In genomic region chr16:4684457-4684791, GRCm38 (mm10) we compare ENCODE assay signal across 8 mouse cellular contexts. TPM values are rescaled to one million over a fixed set of nuclear protein-coding genes. Genes with fewer than 3 reads are reported as not detected.
DNase-seq lines count a peak whose midpoint lies in the region; ATAC-seq and TF ChIP-seq lines count a peak whose summit lies in the region.

No protein-coding gene starts in this region.

- peaks cover 0 to 17% of the 10 kb centered on the region in 2 experiments; a peak in 2 of 4 replicates for H3K4me1 ChIP-seq in heart, embryonic 14.5 days (ENCODE audit: control insufficient read depth in 2 of 2, insufficient read depth in 2 of 2, low read length in 2 of 2)
- H3K4me1 ChIP-seq in G1E (ENCODE audit: insufficient read depth, low read depth, low read length): peaks cover 57% of the 10 kb centered on the region
- H3K4me1 ChIP-seq in forebrain, embryonic 16.5 days (replicated peaks; ENCODE audit: control insufficient read depth, insufficient read depth, low read length): peaks cover 15% of the 10 kb centered on the region
- peaks cover 20% of the 10 kb centered on the region; the same call in 1 of the 2 replicates for H3K4me1 ChIP-seq in liver, postnatal 0 days (ENCODE audit: insufficient read depth)

- H3K27me3 ChIP-seq in heart, embryonic 14.5 days (ENCODE audit: control insufficient read depth, insufficient read depth, low read length): no peaks in the 10 kb centered on the region
- no peaks in the 10 kb centered on the region for H3K27me3 ChIP-seq in G1E (ENCODE audit: insufficient read depth, low read length)
- no peaks in the 10 kb centered on the region for H3K27me3 ChIP-seq in forebrain, embryonic 16.5 days (replicated peaks; ENCODE audit: control insufficient read depth, insufficient read depth, low read length)
- H3K27me3 ChIP-seq in liver, postnatal 0 days (ENCODE audit: insufficient read depth, low read length): no peaks in the 10 kb centered on the region

- H3K9ac ChIP-seq in heart, embryonic 14.5 days (ENCODE audit: low read length): peak overlapping the region; percentile 96
- peak overlapping the region; percentile 96 for H3K9ac ChIP-seq in forebrain, embryonic 16.5 days (replicated peaks; ENCODE audit: low read depth, low read length)
- peak overlapping the region; percentile 86 for H3K9ac ChIP-seq in liver, postnatal 0 days (replicated peaks)

- H3K4me2 ChIP-seq in heart, embryonic 14.5 days (ENCODE audit: low read length): peak overlapping the region; percentile 97
- peak overlapping the region; percentile 95 for H3K4me2 ChIP-seq in forebrain, embryonic 16.5 days (ENCODE audit: low read length)
- H3K4me2 ChIP-seq in liver, postnatal 0 days (ENCODE audit: low read depth, low read length): peak overlapping the region; percentile 86

- TF ChIP-seq EP300 in liver, postnatal 0 days (IDR thresholded peaks at IDR 0.05; ENCODE audit: low read depth): no peak

- intact Hi-C loops in heart, postnatal 36 days (cut with DNase I): loop anchor here (5.0 kb wide), 1 partner anchor 178 kb away; no protein-coding TSS in a partner anchor

- TF ChIP-seq CTCF in G1E (IDR thresholded peaks at IDR 0.05; ENCODE audit: low read depth, low read length): no peak
- no peak for TF ChIP-seq CTCF in liver, postnatal 0 days (IDR thresholded peaks at IDR 0.05; ENCODE audit: low read depth)

- DNase-seq in heart, postnatal 36 days: no peak
- no peak for DNase-seq in G1E (ENCODE audit: low spot score)
- DNase-seq in liver, postnatal 0 days: no peak
- DNase-seq in spleen, adult 12 weeks (ENCODE audit: low spot score): no peak
- DNase-seq in gastrocnemius, postnatal 10 days: no peak

- peak overlapping the region in 1 of 2 experiments; percentile 86; a peak in 2 of 4 replicates for H3K27ac ChIP-seq in heart, embryonic 14.5 days (replicated peaks in 1 of 2; ENCODE audit: control insufficient read depth in 1 of 2, insufficient read depth in 1 of 2, low read depth in 2 of 2, low read length in 2 of 2)
- H3K27ac ChIP-seq in forebrain, embryonic 16.5 days (ENCODE audit: low read length): no peak overlapping the region
- H3K27ac ChIP-seq in liver, postnatal 0 days (ENCODE audit: low read depth): peak overlapping the region; percentile 91

- 2% methylated on average over 9 of the region's 9 CpGs for WGBS in heart, embryonic 14.5 days
- WGBS in forebrain, embryonic 16.5 days: 3% methylated on average over 9 of the region's 9 CpGs
- WGBS in liver, postnatal 0 days (ENCODE audit: insufficient replicate concordance): 1% methylated on average over 9 of the region's 9 CpGs

- no peak for ATAC-seq in heart, embryonic 14.5 days (ENCODE audit: insufficient number of reproducible peaks, insufficient read depth, low FRiP score, low read depth)
- ATAC-seq in G1E (ENCODE audit: extremely low read depth, insufficient number of reproducible peaks, low FRiP score, poor library complexity, severe bottlenecking): no peak
- ATAC-seq in forebrain, embryonic 16.5 days: no peak; the same call in 1 of the 2 replicates
- peak; percentile 51 for ATAC-seq in liver, postnatal 0 days
- no peak for ATAC-seq in inflammation-experienced regulatory T-cells, adult 6 months

- H3K4me3 ChIP-seq in heart, embryonic 14.5 days (ENCODE audit: control insufficient read depth in 1 of 2, insufficient read depth in 1 of 2, low read depth in 1 of 2, low read length in 2 of 2): peak overlapping the region; percentile 70 to 98
- peak overlapping the region; percentile 95 for H3K4me3 ChIP-seq in G1E (ENCODE audit: low read depth, low read length)
- H3K4me3 ChIP-seq in forebrain, embryonic 16.5 days (replicated peaks; ENCODE audit: low read length): peak overlapping the region; percentile 93
- H3K4me3 ChIP-seq in liver, postnatal 0 days (ENCODE audit: low read depth, low read length): peak overlapping the region; percentile 91

- peaks cover 27% of the 10 kb centered on the region for H3K36me3 ChIP-seq in heart, embryonic 14.5 days (ENCODE audit: control insufficient read depth, insufficient read depth, low read length)
- H3K36me3 ChIP-seq in G1E (replicated peaks): peaks cover 34% of the 10 kb centered on the region
- H3K36me3 ChIP-seq in forebrain, embryonic 16.5 days (ENCODE audit: control insufficient read depth, insufficient read depth): peaks cover 8% of the 10 kb centered on the region
- peaks cover 13% of the 10 kb centered on the region for H3K36me3 ChIP-seq in liver, postnatal 0 days (replicated peaks; ENCODE audit: insufficient read depth, low read length)

- no peaks in the 10 kb centered on the region for H3K9me3 ChIP-seq in heart, embryonic 14.5 days (ENCODE audit: control insufficient read depth, low read length)
- no peaks in the 10 kb centered on the region for H3K9me3 ChIP-seq in G1E (replicated peaks)
- H3K9me3 ChIP-seq in forebrain, embryonic 16.5 days (ENCODE audit: control insufficient read depth, low read length): no peaks in the 10 kb centered on the region
- H3K9me3 ChIP-seq in liver, postnatal 0 days (ENCODE audit: low read length): 0 out of 2 replicates have a peak, but pooled peaks cover 2% of the 10 kb centered on the region

RNA-seq across cellular contexts. Expression of gene Coro7, which starts 4.8 kb away (rescaled TPM):
- polyA plus RNA-seq in heart, embryonic 14.5 days (2014; fragmentation: Nextera tagmentation; extraction: Ambion mirVana): 11.9 TPM in 2 replicates
- 10 to 100 TPM; 13.0 to 13.7 TPM for total RNA-seq in heart, postnatal 36 days (2021)
- total RNA-seq in G1E (2014; fragmentation: Nextera tagmentation) (74.9 and 94.3 TPM in 2 replicates), G1E (2017) (33.0 and 34.8 TPM in 2 replicates)
- 159 and 205 TPM in 2 replicates for polyA plus RNA-seq in G1E (2012)
- 25.4 and 32.6 TPM in 2 replicates for polyA plus RNA-seq in forebrain, embryonic 16.5 days (2015; fragmentation: Nextera tagmentation; extraction: Ambion mirVana)
- polyA plus RNA-seq in liver, postnatal 0 days (2015; fragmentation: Nextera tagmentation; extraction: Ambion mirVana): 6.8 and 10.3 TPM in 2 replicates
- total RNA-seq in gastrocnemius, postnatal 10 days (2021): 10 to 100 TPM; 16.3 to 23.3 TPM
- 100 to 1,000 TPM in 2 of 3 experiments, 10 to 100 TPM in 1; 94.9 to 137 (median 111) TPM for polyA plus RNA-seq in inflammation-experienced regulatory T-cells, adult 6 months (2017; shearing (Covaris generic))

RNA-seq across cellular contexts. Expression of gene Nmral1, which starts 34.7 kb away (rescaled TPM):
- 28.4 and 36.1 TPM in 2 replicates for polyA plus RNA-seq in heart, embryonic 14.5 days (2014; fragmentation: Nextera tagmentation; extraction: Ambion mirVana)
- 1 to 10 TPM; 2.8 to 3.4 TPM for total RNA-seq in heart, postnatal 36 days (2021)
- 32.9 and 33.3 TPM in 2 replicates for total RNA-seq in G1E (2014; fragmentation: Nextera tagmentation)
- total RNA-seq in G1E (2017): 33.8 and 34.8 TPM in 2 replicates
- 7.3 and 13.0 TPM in 2 replicates for polyA plus RNA-seq in G1E (2012)
- 88.8 and 94.4 TPM in 2 replicates for polyA plus RNA-seq in forebrain, embryonic 16.5 days (2015; fragmentation: Nextera tagmentation; extraction: Ambion mirVana)
- 20.4 and 24.1 TPM in 2 replicates for polyA plus RNA-seq in liver, postnatal 0 days (2015; fragmentation: Nextera tagmentation; extraction: Ambion mirVana)
- total RNA-seq in gastrocnemius, postnatal 10 days (2021): 1 to 10 TPM; 6.8 to 7.1 TPM
- polyA plus RNA-seq in inflammation-experienced regulatory T-cells, adult 6 months (2017; shearing (Covaris generic)): 10 to 100 TPM; 10.0 to 36.5 (median 16.6) TPM

RNA-seq across cellular contexts. Expression of gene Hmox2, which starts 41.7 kb away (rescaled TPM):
- polyA plus RNA-seq in heart, embryonic 14.5 days (2014; fragmentation: Nextera tagmentation; extraction: Ambion mirVana): 87.1 and 103 TPM in 2 replicates
- total RNA-seq in heart, postnatal 36 days (2021): 10 to 100 TPM; 72.2 to 88.2 TPM
- total RNA-seq in G1E (2014; fragmentation: Nextera tagmentation) (43.0 and 60.0 TPM in 2 replicates), G1E (2017) (31.0 and 37.2 TPM in 2 replicates)
- 1.9 and 2.3 TPM in 2 replicates for polyA plus RNA-seq in G1E (2012)
- polyA plus RNA-seq in forebrain, embryonic 16.5 days (2015; fragmentation: Nextera tagmentation; extraction: Ambion mirVana): 83.1 and 99.5 TPM in 2 replicates
- 56.8 and 57.7 TPM in 2 replicates for polyA plus RNA-seq in liver, postnatal 0 days (2015; fragmentation: Nextera tagmentation; extraction: Ambion mirVana)
- 10 to 100 TPM; 45.1 to 51.1 TPM for total RNA-seq in gastrocnemius, postnatal 10 days (2021)
- 100 to 1,000 TPM in 2 of 3 experiments, 10 to 100 TPM in 1; 97.9 to 114 (median 103) TPM for polyA plus RNA-seq in inflammation-experienced regulatory T-cells, adult 6 months (2017; shearing (Covaris generic))

RNA-seq across cellular contexts. Expression of gene Dnaja3, which starts 44.6 kb away (rescaled TPM):
- polyA plus RNA-seq in heart, embryonic 14.5 days (2014; fragmentation: Nextera tagmentation; extraction: Ambion mirVana): 68.9 and 70.3 TPM in 2 replicates
- 100 to 1,000 TPM; 143 to 164 TPM for total RNA-seq in heart, postnatal 36 days (2021)
- total RNA-seq in G1E (2014; fragmentation: Nextera tagmentation): 53.1 and 56.1 TPM in 2 replicates
- total RNA-seq in G1E (2017): 63.5 and 73.2 TPM in 2 replicates
- polyA plus RNA-seq in G1E (2012): 23.9 and 33.1 TPM in 2 replicates
- 60.3 and 61.9 TPM in 2 replicates for polyA plus RNA-seq in forebrain, embryonic 16.5 days (2015; fragmentation: Nextera tagmentation; extraction: Ambion mirVana)
- 66.0 and 70.5 TPM in 2 replicates for polyA plus RNA-seq in liver, postnatal 0 days (2015; fragmentation: Nextera tagmentation; extraction: Ambion mirVana)
- total RNA-seq in gastrocnemius, postnatal 10 days (2021): 10 to 100 TPM; 71.4 to 87.2 TPM
- 10 to 100 TPM; 21.1 to 28.7 (median 25.3) TPM for polyA plus RNA-seq in inflammation-experienced regulatory T-cells, adult 6 months (2017; shearing (Covaris generic))

RNA-seq across cellular contexts. Expression of gene Vasn, which starts 44.7 kb away (rescaled TPM):
- 11.9 and 12.8 TPM in 2 replicates for polyA plus RNA-seq in heart, embryonic 14.5 days (2014; fragmentation: Nextera tagmentation; extraction: Ambion mirVana)
- total RNA-seq in heart, postnatal 36 days (2021): 10 to 100 TPM in 1 of 2 experiments, 1 to 10 TPM in 1; 9.2 to 11.0 TPM
- total RNA-seq in G1E (2014; fragmentation: Nextera tagmentation) (0.30 TPM in 1 of 2 replicates, not detected in the other), G1E (2017) (0.05 and 0.12 TPM in 2 replicates)
- 0.03 and 0.04 TPM in 2 replicates for polyA plus RNA-seq in G1E (2012)
- polyA plus RNA-seq in forebrain, embryonic 16.5 days (2015; fragmentation: Nextera tagmentation; extraction: Ambion mirVana): 3.2 and 4.3 TPM in 2 replicates
- 1.6 and 1.9 TPM in 2 replicates for polyA plus RNA-seq in liver, postnatal 0 days (2015; fragmentation: Nextera tagmentation; extraction: Ambion mirVana)
- total RNA-seq in gastrocnemius, postnatal 10 days (2021): 10 to 100 TPM in 1 of 2 experiments, 1 to 10 TPM in 1; 9.7 to 13.0 TPM
- polyA plus RNA-seq in inflammation-experienced regulatory T-cells, adult 6 months (2017; shearing (Covaris generic)): 1 to 10 TPM in 1 of 3 experiments, under 1 TPM in 2; 0.78 to 1.6 (median 0.84) TPM

Comparison
In these comparisons a context has a peak if more than half of its experiments do, and no peak if none do; other contexts are left out.
1. RNA of gene Hmox2, which starts 41.7 kb away (polyA plus RNA-seq): 97.9 to 114 TPM in inflammation-experienced regulatory T-cells, adult 6 months, 87.1 to 103 TPM in heart, embryonic 14.5 days, 83.1 to 99.5 TPM in forebrain, embryonic 16.5 days and 56.8 to 57.7 TPM in liver, postnatal 0 days; 1.9 to 2.3 TPM in G1E; every median in the first group is over 10 times any median in the second.
2. Peak in every context shown above with its lines, with median percentiles within 50 percentile points of each other: H3K4me2 ChIP-seq, H3K4me3 ChIP-seq and H3K9ac ChIP-seq.